ENCODE assay signal across 8 mouse cellular contexts in genomic region chr12:54862606-54863535, GRCm38 (mm10). TPM values are rescaled to one million over a fixed set of nuclear protein-coding genes. Genes with fewer than 3 reads are reported as not detected.
DNase-seq lines count a peak whose midpoint lies in the region; ATAC-seq and TF ChIP-seq lines count a peak whose summit lies in the region.

Gene Cfl2, minus strand, starts transcription at chr12:54862877.

- H3K4me2 ChIP-seq in forebrain, embryonic 15.5 days (replicated peaks) = peak within 1 kb of the TSS; percentile 71
- H3K4me2 ChIP-seq in liver, postnatal 0 days (ENCODE audit: low read depth, low read length) = peak within 1 kb of the TSS; percentile 72
- peak within 1 kb of the TSS; percentile 64 for H3K4me2 ChIP-seq in neural tube, embryonic 13.5 days

- H3K4me1 ChIP-seq in ES-E14 (ENCODE audit: control insufficient read depth in 2 of 2, insufficient read depth in 2 of 2, low read length in 2 of 2, poor library complexity in 1 of 2) = no peaks in the 10 kb centered on the region
- H3K4me1 ChIP-seq in forebrain, embryonic 15.5 days = peaks cover 23% of the 10 kb centered on the region
- H3K4me1 ChIP-seq in liver, postnatal 0 days (ENCODE audit: insufficient read depth) = peaks cover 7% of the 10 kb centered on the region; the same call in 1 of the 2 replicates
- H3K4me1 ChIP-seq in neural tube, embryonic 13.5 days (replicated peaks) = peaks cover 28% of the 10 kb centered on the region

- under 1% methylated on average over 81 of the region's 82 CpGs for WGBS in forebrain, embryonic 15.5 days
- WGBS in liver, postnatal 0 days (ENCODE audit: insufficient replicate concordance) = 2% methylated on average over 63 of the region's 82 CpGs
- WGBS in neural tube, embryonic 13.5 days = under 1% methylated on average over 67 of the region's 82 CpGs

- intact Hi-C loops in heart, postnatal 14 days (cut with DNase I) = no loop called here

- H3K9me3 ChIP-seq in ES-E14 (ENCODE audit: control insufficient read depth, insufficient read depth, low read depth, low read length) = no peaks in the 10 kb centered on the region
- H3K9me3 ChIP-seq in forebrain, embryonic 15.5 days = no peaks in the 10 kb centered on the region
- no peaks in the 10 kb centered on the region for H3K9me3 ChIP-seq in liver, postnatal 0 days (ENCODE audit: low read length)
- H3K9me3 ChIP-seq in neural tube, embryonic 13.5 days = no peaks in the 10 kb centered on the region

- DNase-seq in ES-E14 (ENCODE audit: low read depth, low spot score) = peak; percentile 50
- DNase-seq in cerebellum, adult 11 months = peak; percentile 82
- peak; percentile 88 for DNase-seq in heart, postnatal 14 days
- DNase-seq in layer of hippocampus, adult 11-12 months (ENCODE audit: low spot score) = peak; percentile 82
- peak; percentile 87 for DNase-seq in liver, postnatal 0 days
- DNase-seq in telencephalon, adult 2 months (ENCODE audit: low read depth, low spot score) = peak; percentile 46

- H3K27me3 ChIP-seq in forebrain, embryonic 15.5 days = no peaks in the 10 kb centered on the region
- no peaks in the 10 kb centered on the region for H3K27me3 ChIP-seq in liver, postnatal 0 days (ENCODE audit: insufficient read depth, low read length)
- no peaks in the 10 kb centered on the region for H3K27me3 ChIP-seq in neural tube, embryonic 13.5 days

- peak within 1 kb of the TSS; percentile 97 to 98 for H3K4me3 ChIP-seq in ES-E14 (ENCODE audit: insufficient read depth in 1 of 2, low read depth in 1 of 2, low read length in 2 of 2, poor library complexity in 1 of 2, severe bottlenecking in 1 of 2)
- H3K4me3 ChIP-seq in forebrain, embryonic 15.5 days = peak within 1 kb of the TSS; percentile 86
- peak within 1 kb of the TSS; percentile 89 for H3K4me3 ChIP-seq in liver, postnatal 0 days (ENCODE audit: low read depth, low read length)
- H3K4me3 ChIP-seq in neural tube, embryonic 13.5 days = peak within 1 kb of the TSS; percentile 93

- TF ChIP-seq EP300 in liver, postnatal 0 days (IDR thresholded peaks at IDR 0.05; ENCODE audit: low read depth) = no peak

- no peak for TF ChIP-seq CTCF in liver, postnatal 0 days (IDR thresholded peaks at IDR 0.05; ENCODE audit: low read depth)

- peak within 1 kb of the TSS; percentile 74 for H3K27ac ChIP-seq in ES-E14 (ENCODE audit: insufficient read depth, low read depth, low read length, poor library complexity, severe bottlenecking)
- peak within 1 kb of the TSS; percentile 98 for H3K27ac ChIP-seq in forebrain, embryonic 15.5 days (replicated peaks)
- H3K27ac ChIP-seq in liver, postnatal 0 days (ENCODE audit: low read depth) = peak within 1 kb of the TSS; percentile 98
- H3K27ac ChIP-seq in neural tube, embryonic 13.5 days (replicated peaks) = peak within 1 kb of the TSS; percentile 100

- H3K9ac ChIP-seq in ES-E14 (ENCODE audit: insufficient read depth, low read depth, low read length, poor library complexity, severe bottlenecking) = peak within 1 kb of the TSS; percentile 98
- peak within 1 kb of the TSS; percentile 99 for H3K9ac ChIP-seq in forebrain, embryonic 15.5 days (replicated peaks)
- H3K9ac ChIP-seq in liver, postnatal 0 days (replicated peaks) = peak within 1 kb of the TSS; percentile 98
- peak within 1 kb of the TSS; percentile 98 for H3K9ac ChIP-seq in neural tube, embryonic 13.5 days

- peak; percentile 93 for ATAC-seq in forebrain, embryonic 15.5 days (replicated peaks)
- ATAC-seq in liver, postnatal 0 days = peak; percentile 93
- ATAC-seq in neural tube, embryonic 13.5 days (ENCODE audit: low read depth) = peak; percentile 93

- in situ Hi-C loops in ES-E14 (cut with MboI; ENCODE audit: low sequenced_read_pairs in 2 of 2, unreplicated experiment in 2 of 2) = no loop called here

- peaks cover 3% of the 10 kb centered on the region; the same call in 1 of the 2 replicates for H3K36me3 ChIP-seq in ES-E14 (ENCODE audit: control insufficient read depth, insufficient read depth, low read length, poor library complexity, severe bottlenecking)
- H3K36me3 ChIP-seq in forebrain, embryonic 15.5 days = peaks cover 8% of the 10 kb centered on the region
- peaks cover 16% of the 10 kb centered on the region for H3K36me3 ChIP-seq in liver, postnatal 0 days (replicated peaks; ENCODE audit: insufficient read depth, low read length)
- peaks cover 11% of the 10 kb centered on the region for H3K36me3 ChIP-seq in neural tube, embryonic 13.5 days

TF ChIP-seq in ES-E14, 5 proteins besides CTCF, POLR2A, EP300 and RAD21:
- TF ChIP-seq MAFK (IDR thresholded peaks at IDR 0.05; ENCODE audit: insufficient read depth, low read depth, low read length) = no peak
- no peak for TF ChIP-seq CHD2 (IDR thresholded peaks at IDR 0.05; ENCODE audit: low read depth, low read length)
- TF ChIP-seq ZC3H11A (IDR thresholded peaks at IDR 0.05; ENCODE audit: borderline replicate concordance, low read depth, low read length) = no peak
- no peak for TF ChIP-seq HCFC1 (IDR thresholded peaks at IDR 0.05; ENCODE audit: borderline replicate concordance, insufficient read depth, low read length)
- no peak for TF ChIP-seq ZNF384 (IDR thresholded peaks at IDR 0.05; ENCODE audit: low read depth, low read length)

RNA-seq across cellular contexts. Expression of gene Cfl2, which starts in this region (rescaled TPM):
- 32.6 and 50.9 TPM in 2 replicates for total RNA-seq in ES-E14 (2012; rRNA removed)
- polyA plus RNA-seq in forebrain, embryonic 15.5 days (2015; fragmentation: Nextera tagmentation; extraction: Ambion mirVana) = 320 and 350 TPM in 2 replicates
- total RNA-seq in heart, postnatal 14 days (2021) = 100 to 1,000 TPM; 329 to 343 TPM
- 51.8 and 57.1 TPM in 2 replicates for polyA plus RNA-seq in liver, postnatal 0 days (2015; fragmentation: Nextera tagmentation; extraction: Ambion mirVana)
- 370 and 394 TPM in 2 replicates for polyA plus RNA-seq in neural tube, embryonic 13.5 days (2015; fragmentation: Nextera tagmentation; extraction: Ambion mirVana)

Comparison
In these comparisons a context has a peak if more than half of its experiments do, and no peak if none do; other contexts are left out.
1. Peak in every context shown above with its lines: DNase-seq, ATAC-seq, H3K4me3 ChIP-seq and H3K27ac ChIP-seq.